Mouse (Mus musculus) liver (tissue): ENCODE measurements around the gene Vmn2r10.
"Not testable (repeated sequence)": the region's sequence is repeated elsewhere in the genome, so short reads cannot be mapped to it uniquely, and the experiment has no call there.

Experiments
- DNase-seq: peaks from one replicate; pipeline ENCODE4 v3.0.0-alpha.2; 2020; ENCODE audit warnings: mixed read lengths

Vmn2r10 gene

DNA sequence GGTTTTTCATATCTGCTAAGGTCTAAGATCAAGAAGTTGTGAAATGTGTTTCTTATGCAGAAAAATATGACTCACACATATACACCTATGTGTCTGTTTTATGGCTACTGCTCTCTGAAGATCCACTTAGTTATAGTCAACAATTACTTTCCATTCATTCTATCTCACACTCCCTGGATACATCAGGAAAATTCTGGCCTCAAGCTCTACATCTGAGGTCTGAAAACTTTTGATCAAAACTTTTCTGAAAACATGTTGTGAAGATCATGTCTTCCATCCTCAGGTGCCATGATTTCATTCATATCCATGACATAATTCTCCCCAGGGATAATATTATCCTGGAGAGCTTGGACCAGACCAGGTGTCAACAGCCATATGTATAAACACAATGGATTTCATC is at the start of gene Vmn2r10:
TSS of gene Vmn2r10 (minus strand) at position 101 of the 400 bp plus-strand sequence.
- not testable (repeated sequence) for DNase-seq

- DNase-seq, result no peak
Measured at GRCm38 (mm10) chr5:109055286-109055685, 49.0 kb upstream of the Vmn2r10 start.

DNA sequence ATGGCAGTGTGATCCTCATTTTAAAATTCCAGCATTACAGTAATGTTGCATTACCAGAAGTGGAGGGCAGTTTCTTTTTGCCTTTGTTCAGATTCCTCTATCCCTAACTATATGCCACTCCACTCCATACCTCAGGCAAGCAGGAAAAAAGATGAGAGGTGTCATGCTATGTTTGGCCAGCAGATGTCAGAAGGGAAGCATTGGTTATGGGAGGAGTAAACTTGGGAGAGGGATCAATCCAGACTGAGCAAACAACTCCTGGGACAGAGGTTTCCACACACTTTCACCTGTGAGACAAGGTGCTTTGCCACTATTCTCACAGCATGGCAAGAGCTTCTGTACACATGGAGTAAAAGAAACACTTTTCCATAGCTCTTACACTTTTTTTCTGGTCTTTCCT is 26.3 kb upstream of the Vmn2r10 start:
- DNase-seq, result no peak

DNA sequence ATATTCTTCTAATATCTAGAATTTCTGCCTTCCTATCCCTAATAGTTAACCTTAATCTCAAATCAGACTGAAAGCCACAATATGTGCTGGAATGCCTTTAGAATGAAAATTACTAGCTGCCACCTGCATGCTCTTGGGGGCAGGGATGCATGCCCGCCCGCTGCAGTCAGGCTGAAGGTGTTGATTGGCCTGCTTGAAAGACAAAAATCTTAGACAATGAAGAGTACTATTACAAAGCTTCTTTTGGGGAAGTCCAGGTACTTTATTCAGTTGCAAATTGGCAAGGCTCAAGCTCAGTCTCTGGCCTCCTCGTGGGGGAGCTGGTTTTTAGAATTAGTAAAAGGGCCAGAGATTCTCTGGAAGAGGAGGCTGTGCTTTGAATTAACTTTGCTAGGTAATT is 17.4 kb downstream of the Vmn2r10 start:
- DNase-seq, result no peak
